Mouse (Mus musculus): ENCODE measurements around the gene Wscd2. TPM values are rescaled to one million over a fixed set of nuclear protein-coding genes. Genes with fewer than 3 reads are reported as not detected.

The Wscd2 gene
- total and polyA plus RNA-seq, 3 experiments = 0.38 to 0.51 (median 0.39) TPM

DNA sequence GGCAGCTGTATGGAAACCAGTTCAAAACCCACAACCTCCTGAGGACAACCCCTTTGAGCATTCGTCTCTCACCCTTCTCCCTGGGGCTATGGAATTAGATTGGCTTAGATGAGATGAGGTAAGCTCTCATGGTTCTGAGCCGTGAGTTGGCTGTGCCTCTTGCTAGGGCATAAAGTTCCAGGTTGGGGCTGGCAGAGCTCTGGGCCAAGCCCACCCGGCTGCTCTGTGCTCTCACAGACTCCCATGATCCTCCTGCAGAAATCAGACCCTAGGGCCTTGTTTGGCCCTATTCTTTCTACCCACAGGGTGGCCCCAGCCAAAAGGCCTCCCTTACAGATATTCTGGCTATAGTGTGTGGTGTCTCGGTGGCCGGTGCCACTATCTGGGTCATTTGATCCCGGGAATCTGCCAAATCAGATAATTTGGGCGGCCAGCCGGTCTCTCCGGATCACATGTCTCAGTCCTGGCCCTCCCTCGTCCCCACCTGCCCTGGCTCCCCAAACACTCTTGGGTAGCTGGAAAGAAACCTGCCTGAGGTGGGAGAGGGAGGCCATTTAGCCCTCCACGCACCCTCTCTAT is 4.5 kb upstream of the Wscd2 start:
- in situ Hi-C loops (cut with MboI; ENCODE audit: low pct_ligation_motif_present, low pct_unique_long_range_greater_than_20kb, low sequenced_read_pairs) = no loop called here
- Histone ChIP-seq H3K9me3 (replicated peaks; ENCODE audit: low read length) (no peaks in the 10 kb centered on the region), H3K4me2 (ENCODE audit: insufficient read depth, low read depth, poor library complexity, severe bottlenecking) (no peak overlapping the region), H3K36me3 (replicated peaks in 1 of 2; ENCODE audit: control insufficient read depth in 1 of 2, insufficient read depth in 1 of 2, low read length in 1 of 2) (no peaks in the 10 kb centered on the region), H3K27ac (ENCODE audit: insufficient read depth, low read depth) (no peak overlapping the region), H3K27me3 (replicated peaks) (peaks cover 87% of the 10 kb centered on the region), H3K4me3 (replicated peaks in 1 of 3; ENCODE audit: low read depth in 2 of 3, low read length in 2 of 3, poor library complexity in 1 of 3) (no peak overlapping the region), H3K79me2 (replicated peaks; ENCODE audit: control insufficient read depth, extremely low read depth, insufficient read depth, poor library complexity, severe bottlenecking) (no peaks in the 10 kb centered on the region), H3K9ac (ENCODE audit: insufficient read depth, low read depth) (no peak overlapping the region), H3K4me1 (ENCODE audit: control insufficient read depth in 1 of 2, insufficient read depth in 2 of 2) (no peaks in the 10 kb centered on the region)
- dilution Hi-C loops (cut with MboI; ENCODE audit: extremely low pct_ligation_motif_present, extremely low pct_unique_long_range_greater_than_20kb, low sequenced_read_pairs) = no loop called here
- no peak for DNase-seq (ENCODE audit: extremely low read depth)
- TF ChIP-seq ZMIZ1 (IDR thresholded peaks at IDR 0.05; ENCODE audit: low read depth, low read length) (no peak), BHLHE40 (IDR thresholded peaks at IDR 0.05; ENCODE audit: low read depth, low read length) (no peak)

DNA sequence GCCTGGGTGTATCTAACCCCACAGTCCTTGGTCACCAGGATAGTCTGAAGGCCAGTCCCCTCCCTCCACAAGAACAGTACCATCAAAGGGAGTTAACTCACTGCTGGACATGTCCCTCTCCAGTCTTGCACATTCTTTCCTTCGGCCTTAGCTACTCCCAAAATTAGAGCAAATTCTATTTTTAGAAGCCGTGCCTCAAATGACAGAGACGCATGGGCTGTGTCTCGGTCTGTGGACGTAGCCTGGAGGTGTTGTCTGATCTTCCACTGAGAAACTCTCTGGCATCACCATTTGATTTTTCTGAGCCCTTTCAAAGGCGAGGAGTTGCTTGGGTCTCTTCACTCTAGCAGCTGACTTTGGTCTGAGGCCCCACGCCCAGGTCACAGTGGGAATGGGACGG is 2.3 kb upstream of the Wscd2 start:
- Histone ChIP-seq H3K4me3 (replicated peaks in 1 of 3; ENCODE audit: low read depth in 2 of 3, low read length in 2 of 3, poor library complexity in 1 of 3) (no peak overlapping the region), H3K4me2 (ENCODE audit: insufficient read depth, low read depth, poor library complexity, severe bottlenecking) (no peak overlapping the region), H3K79me2 (replicated peaks; ENCODE audit: control insufficient read depth, extremely low read depth, insufficient read depth, poor library complexity, severe bottlenecking) (no peaks in the 10 kb centered on the region), H3K27ac (ENCODE audit: insufficient read depth, low read depth) (no peak overlapping the region), H3K9ac (ENCODE audit: insufficient read depth, low read depth) (no peak overlapping the region), H3K4me1 (ENCODE audit: control insufficient read depth in 1 of 2, insufficient read depth in 2 of 2) (no peaks in the 10 kb centered on the region), H3K27me3 (replicated peaks) (peaks cover 89% of the 10 kb centered on the region), H3K36me3 (replicated peaks in 1 of 2; ENCODE audit: control insufficient read depth in 1 of 2, insufficient read depth in 1 of 2, low read length in 1 of 2) (no peaks in the 10 kb centered on the region), H3K9me3 (replicated peaks; ENCODE audit: low read length) (no peaks in the 10 kb centered on the region)
- no peak for DNase-seq (ENCODE audit: extremely low read depth)
- dilution Hi-C loops (cut with MboI; ENCODE audit: extremely low pct_ligation_motif_present, extremely low pct_unique_long_range_greater_than_20kb, low sequenced_read_pairs) = no loop called here
- TF ChIP-seq POLR2A (IDR thresholded peaks at IDR 0.05; ENCODE audit: low read depth, low read length) (no peak), HCFC1 (IDR thresholded peaks at IDR 0.05; ENCODE audit: low read depth, low read length) (no peak), CHD1 (IDR thresholded peaks at IDR 0.05; ENCODE audit: low read depth, low read length) (no peak), ZNF384 (IDR thresholded peaks at IDR 0.05; ENCODE audit: low read depth, low read length) (no peak), RAD21 (IDR thresholded peaks at IDR 0.05; ENCODE audit: low read depth, low read length) (no peak), NELFE (IDR thresholded peaks at IDR 0.05; ENCODE audit: low read depth, low read length) (no peak), SIN3A (IDR thresholded peaks at IDR 0.05; ENCODE audit: low read length) (no peak), IRF4 (IDR thresholded peaks at IDR 0.05; ENCODE audit: low read depth, low read length) (no peak), ZMIZ1 (IDR thresholded peaks at IDR 0.05; ENCODE audit: low read depth, low read length) (no peak), CHD2 (IDR thresholded peaks at IDR 0.05; ENCODE audit: low read length) (no peak), JUN (IDR thresholded peaks at IDR 0.05; ENCODE audit: insufficient read depth, low read depth, low read length) (no peak), ZC3H11A (IDR thresholded peaks at IDR 0.05; ENCODE audit: low read depth, low read length) (no peak), PAX5 (IDR thresholded peaks at IDR 0.05; ENCODE audit: low read length) (no peak), POLR2AphosphoS2 (IDR thresholded peaks at IDR 0.05; ENCODE audit: low read depth, low read length) (no peak), MYC (IDR thresholded peaks at IDR 0.05; ENCODE audit: low read depth, low read length) (no peak), E2F4 (IDR thresholded peaks at IDR 0.05; ENCODE audit: insufficient replicate concordance, low read depth, low read length) (no peak), MAFK (IDR thresholded peaks at IDR 0.05; ENCODE audit: insufficient replicate concordance, low read length) (no peak)
- in situ Hi-C loops (cut with MboI; ENCODE audit: low pct_ligation_motif_present, low pct_unique_long_range_greater_than_20kb, low sequenced_read_pairs) = no loop called here

All from CH12.LX (cell line).